Mouse (Mus musculus): Measurements from ENCODE around the gene Wsb1. TPM values are rescaled to one million over a fixed set of nuclear protein-coding genes. Genes with fewer than 3 reads are reported as not detected.

The Wsb1 gene
- total and polyA plus RNA-seq, 3 experiments, result 48.8 to 90.9 (median 57.0) TPM

GRCm38 (mm10) chr11:79209113-79209512, 45.4 kb downstream of the Wsb1 start:
- Histone ChIP-seq H3K4me3 (ENCODE audit: control insufficient read depth in 1 of 2, insufficient read depth in 1 of 2, low read depth in 2 of 2, low read length in 2 of 2) (no peak overlapping the region), H3K9me3 (replicated peaks; ENCODE audit: insufficient read depth, low read length) (no peaks in the 10 kb centered on the region), H3K4me1 (ENCODE audit: control insufficient read depth in 1 of 2, insufficient read depth in 2 of 2, low read length in 2 of 2) (peaks cover 9 to 35% of the 10 kb centered on the region in 2 experiments), H3K27ac (ENCODE audit: control insufficient read depth, low read depth, low read length) (no peak overlapping the region), H3K27me3 (ENCODE audit: control insufficient read depth in 1 of 2, insufficient read depth in 2 of 2, low read length in 2 of 2) (no peaks in the 10 kb centered on the region), H3K9ac (ENCODE audit: control insufficient read depth, low read depth, low read length, poor library complexity, severe bottlenecking) (no peak overlapping the region), H3K79me2 (ENCODE audit: control insufficient read depth, insufficient read depth, low read length, poor library complexity) (no peaks in the 10 kb centered on the region), H3K36me3 (ENCODE audit: control insufficient read depth in 1 of 2, insufficient read depth in 2 of 2, low read length in 2 of 2) (peaks cover 0 to 17% of the 10 kb centered on the region in 2 experiments; a peak in 2 of 4 replicates)
- peak; percentile 58 for DNase-seq (ENCODE audit: low read depth, low spot score)
- TF ChIP-seq JUND (IDR thresholded peaks at IDR 0.05; ENCODE audit: low read depth, low read length) (no peak), CHD2 (IDR thresholded peaks at IDR 0.05; ENCODE audit: low read length) (no peak), RAD21 (IDR thresholded peaks at IDR 0.05; ENCODE audit: low read depth, low read length) (no peak), MYC (IDR thresholded peaks at IDR 0.05; ENCODE audit: low read depth, low read length) (no peak), ZMIZ1 (IDR thresholded peaks at IDR 0.05; ENCODE audit: low read depth, low read length) (peak; percentile 54), MAZ (IDR thresholded peaks at IDR 0.05; ENCODE audit: low read depth, low read length) (no peak), GABPA (IDR thresholded peaks at IDR 0.05; ENCODE audit: low read depth, low read length) (no peak), ETS1 (IDR thresholded peaks at IDR 0.05; ENCODE audit: low read depth, low read length) (0 out of 2 replicates have a peak, but pooled peaks have one; percentile 8), MYB (IDR thresholded peaks at IDR 0.05; ENCODE audit: low read depth, low read length) (no peak), NELFE (IDR thresholded peaks at IDR 0.05; ENCODE audit: low read depth, low read length) (peak; percentile 29; the same call in 1 of the 2 replicates), CTCF (IDR thresholded peaks at IDR 0.05 in 2 of 3, conservative IDR thresholded peaks at IDR 0.05 in 1 of 3; ENCODE audit: control insufficient read depth in 1 of 3, insufficient read depth in 1 of 3, low read depth in 2 of 3, low read length in 3 of 3, poor library complexity in 1 of 3, severe bottlenecking in 1 of 3) (no peak), HCFC1 (IDR thresholded peaks at IDR 0.05; ENCODE audit: low read depth, low read length) (no peak), POLR2AphosphoS5 (IDR thresholded peaks at IDR 0.05; ENCODE audit: borderline replicate concordance, low read depth, low read length) (no peak), MXI1 (IDR thresholded peaks at IDR 0.05; ENCODE audit: low read depth, low read length) (no peak), TCF12 (IDR thresholded peaks at IDR 0.05; ENCODE audit: low read depth, low read length) (0 out of 2 replicates have a peak, but pooled peaks have one; percentile 7), TBP (IDR thresholded peaks at IDR 0.05; ENCODE audit: low read depth, low read length) (peak; percentile 5), EP300 (IDR thresholded peaks at IDR 0.05; ENCODE audit: low read depth in 1 of 2, low read length in 2 of 2) (0 out of 4 replicates have a peak, but pooled peaks of 1 of the 2 experiments have one; percentile 21), SIN3A (IDR thresholded peaks at IDR 0.05; ENCODE audit: low read length) (no peak)

DNA sequence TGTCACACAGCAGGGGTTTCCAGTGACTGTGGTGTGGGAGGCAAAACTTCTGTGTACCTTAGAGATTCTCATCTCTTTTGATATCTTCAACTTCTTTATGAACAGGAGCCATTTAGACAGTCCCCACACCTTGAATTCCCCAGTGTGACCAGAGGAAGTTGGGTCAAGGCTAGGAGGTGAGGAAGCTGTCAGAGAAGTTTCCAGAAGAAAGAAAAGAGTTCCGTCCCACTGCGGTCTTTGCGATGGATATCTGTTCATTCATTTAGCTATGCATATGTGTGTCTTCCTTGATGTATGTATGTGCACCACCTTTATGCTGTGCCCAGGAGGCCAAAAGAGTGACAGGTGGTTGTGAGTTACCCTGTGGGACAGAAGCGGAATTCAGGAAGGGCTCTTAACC, 46.0 kb downstream of the Wsb1 start:
- H3K79me2 ChIP-seq (ENCODE audit: control insufficient read depth, insufficient read depth, low read length, poor library complexity), result no peaks in the 10 kb centered on the region
- peaks cover 9 to 35% of the 10 kb centered on the region in 2 experiments for H3K4me1 ChIP-seq (ENCODE audit: control insufficient read depth in 1 of 2, insufficient read depth in 2 of 2, low read length in 2 of 2)
- H3K9me3 ChIP-seq (replicated peaks; ENCODE audit: insufficient read depth, low read length), result no peaks in the 10 kb centered on the region
- no peak overlapping the region for H3K9ac ChIP-seq (ENCODE audit: control insufficient read depth, low read depth, low read length, poor library complexity, severe bottlenecking)
- DNase-seq (ENCODE audit: low read depth, low spot score), result no peak
- H3K36me3 ChIP-seq (ENCODE audit: control insufficient read depth in 1 of 2, insufficient read depth in 2 of 2, low read length in 2 of 2), result peaks cover 0 to 17% of the 10 kb centered on the region in 2 experiments; a peak in 2 of 4 replicates
- no peak for TF ChIP-seq HCFC1 (IDR thresholded peaks at IDR 0.05; ENCODE audit: low read depth, low read length)
- no peak for TF ChIP-seq NELFE (IDR thresholded peaks at IDR 0.05; ENCODE audit: low read depth, low read length)
- no peak for TF ChIP-seq EP300 (IDR thresholded peaks at IDR 0.05; ENCODE audit: low read depth in 1 of 2, low read length in 2 of 2)
- TF ChIP-seq MYB (IDR thresholded peaks at IDR 0.05; ENCODE audit: low read depth, low read length), result no peak
- H3K27ac ChIP-seq (ENCODE audit: control insufficient read depth, low read depth, low read length), result no peak overlapping the region
- no peaks in the 10 kb centered on the region for H3K27me3 ChIP-seq (ENCODE audit: control insufficient read depth in 1 of 2, insufficient read depth in 2 of 2, low read length in 2 of 2)
- H3K4me3 ChIP-seq (ENCODE audit: control insufficient read depth in 1 of 2, insufficient read depth in 1 of 2, low read depth in 2 of 2, low read length in 2 of 2), result no peak overlapping the region

Measured in MEL (cell line).